Comparison of ENCODE assay signal across 11 mouse cellular contexts in the genomic region with DNA sequence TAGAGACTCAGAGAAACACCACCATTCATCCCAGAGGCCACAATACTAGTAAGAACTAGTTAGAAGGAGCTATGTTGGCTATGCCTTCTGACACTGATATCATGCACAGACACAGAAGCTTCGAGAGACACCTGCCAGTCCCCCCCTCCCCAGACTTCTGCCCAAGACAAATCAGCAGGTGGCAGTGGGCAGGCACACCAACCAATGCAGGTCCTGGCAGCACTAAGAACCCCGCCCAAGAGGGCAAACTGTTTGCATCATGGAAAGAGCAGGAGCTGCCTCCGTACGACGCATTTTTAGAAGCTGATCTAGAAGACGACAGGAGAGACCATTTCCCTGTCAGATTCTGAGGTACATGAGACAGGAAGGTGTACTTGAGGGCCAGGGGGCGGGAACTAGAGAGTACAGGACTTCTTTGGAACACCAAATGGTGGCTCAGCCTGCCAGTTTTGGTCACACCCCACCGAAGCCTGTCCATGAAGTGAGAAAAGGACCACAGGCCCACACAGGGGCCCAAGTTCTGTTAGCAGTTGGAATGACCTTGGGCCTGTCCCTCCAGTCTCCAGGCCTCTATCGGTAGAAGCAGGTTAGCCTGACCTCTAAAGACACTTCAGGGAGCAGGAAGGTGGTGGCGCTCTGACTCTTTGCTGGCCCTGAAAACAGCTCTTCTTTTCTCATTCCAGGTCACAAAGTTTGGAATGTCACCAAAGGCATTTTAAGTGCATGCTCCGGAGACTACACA. TPM values are rescaled to one million over a fixed set of nuclear protein-coding genes. Genes with fewer than 3 reads are reported as not detected.
DNase-seq lines count a peak whose midpoint lies in the region; ATAC-seq and TF ChIP-seq lines count a peak whose summit lies in the region.
"Had no signal": no experiment of that assay in that cellular context is flagged by ENCODE, and none has a peak within 500 bp of the region (broad histone marks: within the 10 kb centered on the region; RNA-seq: fewer than 3 reads in every experiment).

No protein-coding gene starts in this region.

- no peak overlapping the region for H3K9ac ChIP-seq in liver, adult 2 months (ENCODE audit: low read depth, low read length)
- H3K9ac ChIP-seq in heart, embryonic 12.5 days = peak overlapping the region; percentile 38
- no peak overlapping the region for H3K9ac ChIP-seq in kidney, postnatal 0 days (ENCODE audit: low read depth, low read length)
- H3K9ac ChIP-seq: embryonic facial prominence, embryonic 12.5 days had no signal

- ATAC-seq in heart, embryonic 12.5 days (ENCODE audit: insufficient number of reproducible peaks, low FRiP score) = no peak
- ATAC-seq in kidney, postnatal 0 days (replicated peaks; ENCODE audit: low FRiP score, low read depth) = no peak
- ATAC-seq: hindbrain, embryonic 16.5 days had no signal

- peak overlapping the region; percentile 51 for H3K4me2 ChIP-seq in heart, embryonic 12.5 days
- H3K4me2 ChIP-seq in kidney, postnatal 0 days (ENCODE audit: low read length) = peak overlapping the region; percentile 76

- TF ChIP-seq POLR2A in liver, adult 2 months (IDR thresholded peaks at IDR 0.05; ENCODE audit: extremely low read depth, insufficient read depth, low read length) = no peak

- DNase-seq in liver, adult 2 months (ENCODE audit: extremely low read depth, low read depth, low spot score) = peak; percentile 43
- no peak for DNase-seq in liver
- DNase-seq in embryonic facial prominence, embryonic 10.5 days (ENCODE audit: low spot score) = no peak
- DNase-seq in kidney, postnatal 0 days (ENCODE audit: low spot score) = no peak
- DNase-seq in spleen, postnatal 10 days (ENCODE audit: low spot score in 2 of 2) = no peak
- no peak for DNase-seq in left cerebral cortex, adult 18-20 months (ENCODE audit: low spot score in 2 of 2)
- DNase-seq: cerebellum, adult 11 months had no signal

- TF ChIP-seq CTCF in liver, adult 2 months (IDR thresholded peaks at IDR 0.05; ENCODE audit: low read depth, low read length) = no peak
- no peak; the same call in 1 of the 2 replicates for TF ChIP-seq CTCF in kidney, postnatal 0 days (IDR thresholded peaks at IDR 0.05; ENCODE audit: low read depth)

- WGBS in liver, adult 2 months = 29% methylated on average over 11 of the region's 11 CpGs
- whole genome bisulfite sequencing in embryonic facial prominence, embryonic 10.5 days = 85% methylated on average over 11 of the region's 11 CpGs
- WGBS in heart, embryonic 12.5 days = 71% methylated on average over 11 of the region's 11 CpGs
- 61% methylated on average over 11 of the region's 11 CpGs for WGBS in kidney, postnatal 0 days

- H3K9me3 ChIP-seq in embryonic facial prominence, embryonic 10.5 days = no peaks in the 10 kb centered on the region
- H3K9me3 ChIP-seq in heart, embryonic 12.5 days (replicated peaks) = no peaks in the 10 kb centered on the region
- no peaks in the 10 kb centered on the region for H3K9me3 ChIP-seq in kidney, postnatal 0 days (replicated peaks; ENCODE audit: low read length)
- H3K9me3 ChIP-seq: embryonic facial prominence, embryonic 12.5 days; neural tube, embryonic 12.5 days had no signal

- no peak overlapping the region for H3K4me3 ChIP-seq in liver, adult 2 months (ENCODE audit: insufficient read depth, low read depth, low read length)
- no peak overlapping the region for H3K4me3 ChIP-seq in embryonic facial prominence, embryonic 10.5 days
- H3K4me3 ChIP-seq in heart, embryonic 12.5 days = peak overlapping the region; percentile 14; the same call in 1 of the 2 replicates
- no peak overlapping the region for H3K4me3 ChIP-seq in kidney, postnatal 0 days (replicated peaks; ENCODE audit: low read depth, low read length)
- H3K4me3 ChIP-seq: neural tube, embryonic 12.5 days had no signal

- peaks cover 37% of the 10 kb centered on the region for H3K79me2 ChIP-seq in liver, adult 2 months (ENCODE audit: control insufficient read depth, insufficient read depth, low read length)

- H3K27ac ChIP-seq in liver, adult 2 months (replicated peaks; ENCODE audit: insufficient read depth, low read depth, low read length) = peak overlapping the region; percentile 15; the same call in 1 of the 2 replicates
- 0 out of 2 replicates have a peak overlapping the region, but pooled peaks have one; percentile 10 for H3K27ac ChIP-seq in embryonic facial prominence, embryonic 10.5 days (replicated peaks)
- H3K27ac ChIP-seq in heart, embryonic 12.5 days (ENCODE audit: poor library complexity, severe bottlenecking) = peak overlapping the region; percentile 67
- no peak overlapping the region for H3K27ac ChIP-seq in kidney, postnatal 0 days

- H3K4me1 ChIP-seq in liver, adult 2 months (ENCODE audit: control insufficient read depth, insufficient read depth, low read length) = peaks cover 9% of the 10 kb centered on the region
- H3K4me1 ChIP-seq in embryonic facial prominence, embryonic 10.5 days = peaks cover 56% of the 10 kb centered on the region
- peaks cover 42% of the 10 kb centered on the region for H3K4me1 ChIP-seq in heart, embryonic 12.5 days (replicated peaks)
- H3K4me1 ChIP-seq in kidney, postnatal 0 days (replicated peaks; ENCODE audit: insufficient read depth, low read length) = peaks cover 32% of the 10 kb centered on the region

- peaks cover 42% of the 10 kb centered on the region for H3K36me3 ChIP-seq in liver, adult 2 months (ENCODE audit: control insufficient read depth, insufficient read depth, low read length)
- peaks cover 67% of the 10 kb centered on the region for H3K36me3 ChIP-seq in embryonic facial prominence, embryonic 10.5 days (replicated peaks)
- peaks cover 46% of the 10 kb centered on the region for H3K36me3 ChIP-seq in heart, embryonic 12.5 days
- peaks cover 44% of the 10 kb centered on the region for H3K36me3 ChIP-seq in kidney, postnatal 0 days (ENCODE audit: insufficient read depth, low read length)

- no peaks in the 10 kb centered on the region for H3K27me3 ChIP-seq in liver, adult 2 months (ENCODE audit: control insufficient read depth, insufficient read depth, low read length)
- H3K27me3 ChIP-seq in embryonic facial prominence, embryonic 10.5 days (replicated peaks; ENCODE audit: low read depth, poor library complexity, severe bottlenecking) = no peaks in the 10 kb centered on the region
- no peaks in the 10 kb centered on the region for H3K27me3 ChIP-seq in heart, embryonic 12.5 days (replicated peaks)
- H3K27me3 ChIP-seq in kidney, postnatal 0 days (ENCODE audit: insufficient read depth, low read length) = no peaks in the 10 kb centered on the region
- H3K27me3 ChIP-seq: embryonic facial prominence, embryonic 12.5 days; neural tube, embryonic 12.5 days had no signal

RNA-seq across cellular contexts. Expression of gene Vegfa, which starts 6.1 kb away (rescaled TPM):
- 120 TPM in 2 replicates for total RNA-seq in liver, adult 2 months (2014; rRNA removed)
- polyA plus RNA-seq in liver, adult 2 months (2012; rRNA removed) = 188 and 288 TPM in 2 replicates
- polyA plus RNA-seq in embryonic facial prominence, embryonic 10.5 days (2016; fragmentation: Nextera tagmentation; extraction: Ambion mirVana) = 2.1 and 2.3 TPM in 2 replicates
- polyA plus RNA-seq in heart, embryonic 12.5 days (2016; fragmentation: Nextera tagmentation; extraction: Ambion mirVana) = 6.5 and 6.9 TPM in 2 replicates
- 6.3 TPM in 2 replicates for polyA plus RNA-seq in kidney, postnatal 0 days (2015; fragmentation: Nextera tagmentation; extraction: Ambion mirVana)
- total RNA-seq in left cerebral cortex, adult 18-20 months (2021) = 10 to 100 TPM; 61.1 to 88.1 TPM

Comparison
In these comparisons a context has a peak if more than half of its experiments do, and no peak if none do; other contexts are left out.
1. RNA of gene Vegfa, which starts 6.1 kb away (polyA plus RNA-seq): 188 to 288 TPM in liver, adult 2 months; 6.5 to 6.9 TPM in heart, embryonic 12.5 days, 6.3 TPM in kidney, postnatal 0 days and 2.1 to 2.3 TPM in embryonic facial prominence, embryonic 10.5 days; every median in the first group is over 10 times any median in the second.